ENCODE assay signal across 1 mouse cellular context in the genomic region with DNA sequence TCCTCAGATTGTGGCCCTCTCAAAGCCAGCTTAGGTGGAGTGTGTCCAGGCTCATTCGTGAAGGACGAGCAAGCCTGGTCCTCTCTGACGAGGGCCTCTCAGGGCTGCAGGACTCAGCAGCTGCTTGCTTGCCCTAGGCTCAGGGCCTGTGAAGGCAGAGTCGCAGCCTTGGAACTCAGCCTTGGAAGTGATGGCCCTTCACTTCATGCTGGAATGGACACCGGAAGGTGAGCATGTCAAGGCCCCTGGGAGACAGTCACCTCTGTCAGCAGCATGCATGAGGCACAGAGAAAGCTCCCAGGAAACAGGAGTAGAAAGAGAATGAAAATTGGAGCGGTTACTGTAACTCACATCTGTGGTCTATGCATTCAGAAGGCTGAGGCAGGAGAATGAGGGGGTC.
TF ChIP-seq lines count a peak whose summit lies in the region.

No protein-coding gene starts in this region.

TF ChIP-seq in CH12.LX, 34 proteins besides CTCF, POLR2A, EP300 and RAD21:
- TF ChIP-seq E2F4 (IDR thresholded peaks at IDR 0.05; ENCODE audit: insufficient replicate concordance, low read depth, low read length), result no peak
- TF ChIP-seq MAX (IDR thresholded peaks at IDR 0.05; ENCODE audit: low read length), result 0 out of 2 replicates have a peak, but pooled peaks have one; percentile 7
- no peak for TF ChIP-seq SMC3 (IDR thresholded peaks at IDR 0.05; ENCODE audit: low read depth, low read length)
